Mouse (Mus musculus) heart, adult 2 months (tissue): ENCODE measurements at regions not wholly inside any gene's neighbourhood (a gene's known extent, or its start where the extent isn't known, plus 50 kb on each side); places are given as distances from the start of the nearest gene placed in this dataset.

ENCODE experiments used
- CTCF ChIP-seq: fragments of 200-600 bp; IDR thresholded peaks from 2 replicates; pipeline ENCODE4 v1.8.1; 2022; ENCODE audit warnings: antibody characterized with exemption, mild to moderate bottlenecking, moderate library complexity
- POLR2A ChIP-seq: fragments of 200-500 bp; IDR thresholded peaks from 2 replicates; pipeline ENCODE4 v1.6.1; 2011; ENCODE audit warnings: mild to moderate bottlenecking, low read depth, low read length, control low read depth; ENCODE audit not compliant: insufficient read depth

DNA sequence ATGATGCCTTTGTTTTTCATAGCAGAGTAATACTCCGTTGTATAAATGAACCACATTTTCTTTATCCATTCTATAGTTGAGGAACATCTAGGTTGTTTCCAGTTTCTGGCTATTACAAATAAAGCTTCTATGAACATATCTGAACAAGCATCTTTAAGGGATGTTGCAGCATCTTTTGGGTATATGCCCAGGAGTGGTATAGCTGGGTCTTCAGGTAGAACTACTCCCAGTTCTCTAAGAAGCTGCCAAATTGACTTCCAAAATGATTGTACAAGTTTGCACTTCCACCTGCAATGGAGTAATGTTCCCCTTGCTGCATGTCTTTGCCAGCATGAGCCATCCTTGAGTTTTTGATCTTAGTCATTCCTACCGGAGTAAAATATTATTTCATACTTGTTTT, 80.5 kb upstream of the Arhgap28 start:
- TF ChIP-seq CTCF (no peak), POLR2A (no peak)
